Mouse (Mus musculus) midbrain, embryonic 14.5 days (tissue): ENCODE measurements at regions not wholly inside any gene's neighbourhood (a gene's known extent, or its start where the extent isn't known, plus 50 kb on each side); places are given as distances from the start of the nearest gene placed in this dataset.

Experiments
- ATAC-seq: fragments of 200-750 bp; cut with Nextera tagmentation; 2 replicates; pipeline ENCODE4 v1.8.0; 2017; ENCODE audit warnings: moderate number of reproducible peaks, moderate library complexity; ENCODE audit not compliant: low FRiP score, low TSS enrichment
- DNase-seq: peaks from one replicate; pipeline ENCODE4 v3.0.0-alpha.2; 2015
- H3K27ac ChIP-seq: fragments of 300-500 bp; sonication (generic); replicated peaks from 2 replicates; pipeline ENCODE4 v1.5.1; 2014; ENCODE audit warnings: mild to moderate bottlenecking, low read depth, low read length, moderate library complexity
- H3K27me3 ChIP-seq: fragments of 300-500 bp; sonication (generic); 2 replicates; pipeline ENCODE4 v1.6.1; 2014; ENCODE audit warnings: low read length, control low read depth, mixed read lengths; ENCODE audit not compliant: control insufficient read depth, insufficient read depth
- H3K36me3 ChIP-seq: fragments of 300-500 bp; sonication (generic); 2 replicates; pipeline ENCODE4 v1.6.1; 2014; ENCODE audit warnings: low read length, control low read depth; ENCODE audit not compliant: control insufficient read depth, insufficient read depth
- H3K4me1 ChIP-seq: fragments of 300-500 bp; sonication (generic); 2 replicates; pipeline ENCODE4 v1.6.1; 2014; ENCODE audit warnings: mild to moderate bottlenecking, antibody characterized with exemption, low read length, control low read depth; ENCODE audit not compliant: control insufficient read depth, insufficient read depth
- H3K4me2 ChIP-seq: fragments of 300-500 bp; sonication (generic); 2 replicates; pipeline ENCODE4 v1.6.1; 2014; ENCODE audit warnings: mild to moderate bottlenecking, low read length, moderate library complexity
- H3K4me3 ChIP-seq: fragments of 300-500 bp; sonication (generic); replicated peaks from 2 replicates; pipeline ENCODE4 v1.5.1; 2014; ENCODE audit warnings: low read depth, low read length
- H3K9ac ChIP-seq: fragments of 300-500 bp; sonication (generic); replicated peaks from 2 replicates; pipeline ENCODE4 v1.6.1; 2014; ENCODE audit warnings: mild to moderate bottlenecking, low read length, moderate library complexity
- H3K9me3 ChIP-seq: fragments of 300-500 bp; sonication (generic); 2 replicates; pipeline ENCODE4 v1.6.1; 2016; ENCODE audit warnings: low read length, control low read depth, mixed read lengths; ENCODE audit not compliant: control insufficient read depth
- WGBS: fragments of 180-500 bp; shearing (Covaris S2); extraction: QIAGEN DNeasy Blood & Tissue Kit; methylation state at CpG from one replicate; pipeline ENCODE4 v1.1.7; 2014; 5-methylcytosine and 5-hydroxymethylcytosine counted together

- Histone ChIP-seq H3K9ac (no peak overlapping the region), H3K9me3 (0 out of 2 replicates have a peak, but pooled peaks cover 4% of the 10 kb centered on the region), H3K27me3 (no peaks in the 10 kb centered on the region), H3K4me2 (no peak overlapping the region), H3K27ac (no peak overlapping the region), H3K36me3 (no peaks in the 10 kb centered on the region), H3K4me3 (no peak overlapping the region), H3K4me1 (no peaks in the 10 kb centered on the region)
- 90% methylated on average over 6 of the region's 6 CpGs for WGBS
- no peak for DNase-seq
- ATAC-seq = no peak
These were observed 234.8 kb upstream of the Zfp637 start for GRCm38 (mm10) chr6:117606211-117606610.

DNA sequence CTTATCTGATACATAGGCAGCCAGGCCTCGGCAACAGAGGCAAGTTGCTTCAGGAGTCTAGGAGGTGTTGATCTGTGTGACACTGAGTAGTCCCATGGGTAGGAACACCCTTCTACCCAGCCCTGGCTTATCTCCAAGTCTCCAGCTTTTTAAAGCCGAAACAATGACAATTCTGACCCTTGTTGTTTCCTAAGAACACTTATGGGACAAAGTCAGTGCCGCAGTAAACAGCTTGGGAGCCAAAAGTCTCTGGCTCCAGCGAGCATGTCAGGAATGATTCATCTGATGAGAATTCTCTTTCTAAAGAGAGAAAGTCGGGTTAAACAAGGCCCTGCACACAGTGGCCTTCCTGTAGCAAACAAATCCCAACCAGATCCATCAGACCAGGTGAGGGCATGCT, 234.0 kb upstream of the Zfp637 start:
- no peak overlapping the region for H3K4me3 ChIP-seq
- no peak overlapping the region for H3K9ac ChIP-seq
- H3K9me3 ChIP-seq = 0 out of 2 replicates have a peak, but pooled peaks cover 4% of the 10 kb centered on the region
- DNase-seq (no peak), ATAC-seq (no peak)
- H3K36me3 ChIP-seq = no peaks in the 10 kb centered on the region
- H3K27ac ChIP-seq = no peak overlapping the region
- no peaks in the 10 kb centered on the region for H3K27me3 ChIP-seq
- WGBS = 77% methylated on average over 5 of the region's 5 CpGs
- no peak overlapping the region for H3K4me2 ChIP-seq
- no peaks in the 10 kb centered on the region for H3K4me1 ChIP-seq

DNA sequence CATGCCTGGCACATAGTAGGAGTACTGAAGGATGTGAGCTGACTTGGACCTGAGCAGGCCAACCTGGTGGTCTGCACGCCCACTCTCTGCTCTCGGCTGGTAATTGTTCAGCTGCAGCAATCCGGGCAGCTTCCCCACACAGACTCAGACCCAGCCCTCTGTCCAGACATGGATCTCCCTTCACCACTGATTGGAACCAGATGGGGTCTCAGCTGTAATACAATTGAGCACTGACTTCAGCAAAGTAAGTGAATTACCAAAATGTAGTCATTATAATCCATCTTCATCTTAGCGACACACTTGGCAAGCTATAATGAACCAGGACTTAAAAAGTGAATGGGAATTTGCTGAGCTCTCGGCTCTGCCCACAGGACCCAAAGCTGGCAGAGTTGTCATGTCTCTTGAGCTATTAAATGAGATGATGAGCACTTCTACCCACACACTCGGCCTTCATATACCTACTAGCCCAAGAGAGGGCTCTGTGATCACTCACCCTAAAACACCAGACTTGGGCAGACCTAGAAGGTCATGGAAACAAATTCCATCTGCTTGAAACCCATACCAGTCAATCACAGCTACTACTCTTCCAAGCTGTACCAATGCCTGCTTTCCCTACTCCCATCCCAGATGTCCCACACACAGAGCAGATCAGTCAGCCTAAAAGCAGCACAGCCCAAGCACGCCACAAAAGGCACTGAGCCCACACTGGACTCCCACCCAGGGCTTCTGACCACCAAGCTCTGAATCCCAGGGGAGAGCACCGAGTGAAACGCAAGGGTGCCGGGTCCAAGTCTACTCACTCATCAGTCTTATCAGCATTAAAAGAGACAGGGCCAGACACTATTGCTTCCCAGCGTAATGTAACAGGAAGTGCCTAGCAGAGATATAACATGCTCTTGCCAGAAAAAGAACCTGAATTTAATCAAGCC, 231.2 kb upstream of the Zfp637 start:
- no peaks in the 10 kb centered on the region for H3K9me3 ChIP-seq
- H3K4me1 ChIP-seq = no peaks in the 10 kb centered on the region
- no peak overlapping the region for H3K27ac ChIP-seq
- H3K4me2 ChIP-seq = no peak overlapping the region
- no peak overlapping the region for H3K9ac ChIP-seq
- H3K27me3 ChIP-seq = no peaks in the 10 kb centered on the region
- no peaks in the 10 kb centered on the region for H3K36me3 ChIP-seq
- ATAC-seq (no peak), DNase-seq (no peak)
- no peak overlapping the region for H3K4me3 ChIP-seq
- WGBS = 90% methylated on average over 11 of the region's 11 CpGs

GRCm38 (mm10) chr6:117611281-117611680, 229.7 kb upstream of the Zfp637 start:
- no peak overlapping the region for H3K9ac ChIP-seq
- no peak overlapping the region for H3K4me3 ChIP-seq
- DNase-seq (no peak), ATAC-seq (no peak)
- no peaks in the 10 kb centered on the region for H3K4me1 ChIP-seq
- H3K36me3 ChIP-seq = no peaks in the 10 kb centered on the region
- no peak overlapping the region for H3K27ac ChIP-seq
- H3K27me3 ChIP-seq = no peaks in the 10 kb centered on the region
- WGBS = 89% methylated on average over 10 of the region's 10 CpGs
- H3K9me3 ChIP-seq = no peaks in the 10 kb centered on the region
- no peak overlapping the region for H3K4me2 ChIP-seq

GRCm38 (mm10) chr6:117611965-117612364, 229.0 kb upstream of the Zfp637 start:
- Histone ChIP-seq H3K4me2 (no peak overlapping the region), H3K4me3 (no peak overlapping the region), H3K27me3 (no peaks in the 10 kb centered on the region), H3K9me3 (no peaks in the 10 kb centered on the region), H3K27ac (no peak overlapping the region), H3K4me1 (no peaks in the 10 kb centered on the region), H3K36me3 (no peaks in the 10 kb centered on the region), H3K9ac (no peak overlapping the region)
- 96% methylated on average over 8 of the region's 8 CpGs for WGBS
- no peak for ATAC-seq
- no peak for DNase-seq

DNA sequence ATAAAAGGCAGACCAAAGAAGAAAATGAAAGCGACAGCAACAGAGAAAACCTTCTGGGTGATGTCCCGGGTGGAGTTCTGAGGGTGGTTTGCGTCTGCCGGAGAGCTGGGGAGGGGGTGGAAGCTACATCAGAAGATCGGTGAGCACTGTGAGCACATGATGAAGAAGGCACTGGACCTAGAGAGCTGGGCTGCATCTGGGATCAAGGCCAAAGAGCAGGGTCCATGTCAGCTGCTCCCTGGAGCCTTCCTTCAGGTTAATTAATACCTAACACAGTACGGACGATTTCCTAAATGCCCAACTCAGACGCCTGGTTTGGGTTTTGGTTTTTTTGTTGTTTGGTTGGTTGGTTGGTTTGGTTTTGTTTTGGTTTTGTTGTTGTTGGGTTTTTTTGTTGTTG, 228.6 kb upstream of the Zfp637 start:
- Histone ChIP-seq H3K36me3 (no peaks in the 10 kb centered on the region), H3K4me3 (no peak overlapping the region), H3K4me1 (no peaks in the 10 kb centered on the region), H3K9ac (no peak overlapping the region), H3K4me2 (no peak overlapping the region), H3K27me3 (no peaks in the 10 kb centered on the region), H3K9me3 (no peaks in the 10 kb centered on the region), H3K27ac (no peak overlapping the region)
- no peak for DNase-seq
- no peak for ATAC-seq
- WGBS = 85% methylated on average over 8 of the region's 8 CpGs

- WGBS = 81% methylated on average over 11 of the region's 11 CpGs
- no peak for ATAC-seq
- H3K9ac ChIP-seq = no peak overlapping the region
- peaks cover 3% of the 10 kb centered on the region; the same call in 1 of the 2 replicates for H3K9me3 ChIP-seq
- no peaks in the 10 kb centered on the region for H3K27me3 ChIP-seq
- no peak overlapping the region for H3K4me2 ChIP-seq
- no peak overlapping the region for H3K27ac ChIP-seq
- no peaks in the 10 kb centered on the region for H3K4me1 ChIP-seq
- no peaks in the 10 kb centered on the region for H3K36me3 ChIP-seq
- no peak overlapping the region for H3K4me3 ChIP-seq
- DNase-seq = no peak
These were observed 227.2 kb upstream of the Zfp637 start for GRCm38 (mm10) chr6:117613656-117614350.

GRCm38 (mm10) chr6:117614386-117614785, 226.6 kb upstream of the Zfp637 start:
- Histone ChIP-seq H3K9ac (no peak overlapping the region), H3K4me2 (no peak overlapping the region), H3K27me3 (no peaks in the 10 kb centered on the region), H3K4me3 (no peak overlapping the region), H3K36me3 (no peaks in the 10 kb centered on the region), H3K4me1 (no peaks in the 10 kb centered on the region), H3K9me3 (peaks cover 3% of the 10 kb centered on the region; the same call in 1 of the 2 replicates), H3K27ac (no peak overlapping the region)
- WGBS = 90% methylated on average over 6 of the region's 6 CpGs
- DNase-seq = no peak
- ATAC-seq = no peak
